Mouse (Mus musculus): Measurements from ENCODE around the gene Mrgprh. TPM values are rescaled to one million over a fixed set of nuclear protein-coding genes. Genes with fewer than 3 reads are reported as not detected.
"Not testable (repeated sequence)": the region's sequence is repeated elsewhere in the genome, so short reads cannot be mapped to it uniquely, and the experiment has no call there.

Gene Mrgprh
- total RNA-seq, 2 experiments from 2014 or later, result 0.16 TPM; not detected in 1

DNA sequence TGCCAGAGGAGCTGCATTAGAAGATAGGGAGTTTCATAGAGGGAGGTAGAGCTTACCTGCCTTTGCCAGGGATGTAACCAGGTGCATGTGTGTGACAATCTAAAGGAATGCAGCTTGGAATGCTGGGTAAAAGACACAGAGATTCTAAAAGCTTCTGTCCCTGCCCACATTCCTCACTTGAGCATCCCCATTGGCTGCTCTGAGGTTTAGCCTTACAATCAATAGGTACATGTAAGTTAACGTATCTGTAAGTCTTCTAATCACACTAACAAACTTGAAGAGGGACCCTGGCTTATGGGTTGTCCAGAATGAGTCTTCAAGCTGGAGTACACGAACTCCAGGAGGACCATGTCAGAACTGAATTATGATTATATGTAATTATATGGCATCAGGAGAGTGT, 7.8 kb upstream of the Mrgprh start, which contains the start of gene Mas1:
Gene Mas1 (minus strand): TSS at position 101 of the 400 bp plus-strand sequence.
- DNase-seq (ENCODE audit: low spot score in 2 of 2), result no peak

DNA sequence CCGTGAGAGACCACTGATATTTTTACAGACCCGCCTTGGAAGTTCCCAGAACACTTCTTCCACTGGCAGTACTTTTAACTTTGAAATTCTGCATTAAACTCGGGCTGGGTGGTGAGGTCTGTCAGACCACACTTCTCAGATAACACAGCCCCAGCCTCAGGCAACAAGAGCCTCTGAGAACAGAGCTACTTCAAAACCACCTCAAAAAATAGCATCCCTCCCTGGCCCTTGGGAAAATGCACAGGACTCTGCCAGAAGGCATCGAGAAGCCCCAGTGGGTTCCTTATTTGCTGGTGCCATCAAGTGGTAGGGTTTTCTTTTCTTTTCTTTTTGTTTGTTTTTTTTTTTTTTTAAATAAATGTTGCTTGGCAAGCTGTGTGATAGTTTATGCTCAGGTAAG, 7.2 kb upstream of the Mrgprh start:
- no peak for DNase-seq (ENCODE audit: low spot score in 2 of 2)

DNA sequence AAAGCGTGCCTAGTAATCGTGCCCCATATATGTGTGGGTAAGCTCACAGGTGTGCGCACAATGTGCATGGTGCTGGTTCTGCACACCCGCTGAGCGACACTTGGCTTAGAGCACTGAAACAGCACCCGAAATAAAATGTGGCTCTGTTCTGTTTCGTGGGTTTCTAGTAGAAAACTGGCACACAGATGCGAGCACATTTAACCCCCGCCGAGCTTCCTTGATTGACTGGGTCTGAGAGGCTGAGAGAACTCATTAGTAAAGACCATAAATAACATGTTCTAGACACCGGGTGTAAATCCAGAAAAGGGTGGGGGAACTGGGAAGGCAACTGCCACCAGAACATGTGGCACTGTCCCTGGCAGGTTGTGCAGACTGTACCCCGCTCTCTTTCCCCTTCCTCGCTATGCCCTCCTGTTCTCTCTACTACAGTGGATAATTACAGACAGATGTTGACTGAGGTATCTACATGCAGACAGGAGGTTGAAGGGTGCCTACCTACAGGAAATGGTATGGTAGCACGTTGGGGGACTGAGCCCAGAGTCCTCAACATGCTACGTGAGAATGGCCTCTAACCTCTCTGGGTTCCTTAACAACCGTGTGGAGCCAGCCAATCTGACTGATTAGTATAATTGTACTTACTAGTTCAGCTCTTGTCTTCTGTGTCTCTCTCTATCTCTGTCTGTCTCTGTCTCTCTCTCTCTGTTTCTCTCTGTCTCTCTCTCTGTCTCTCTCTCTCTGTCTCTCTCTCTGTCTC, 3.4 kb upstream of the Mrgprh start:
- DNase-seq (ENCODE audit: low spot score in 2 of 2), result no peak

- peak; percentile 73 to 74 for DNase-seq (ENCODE audit: low spot score in 2 of 2)
Observed at GRCm38 (mm10) chr17:12880178-12880577, 4.3 kb downstream of the Mrgprh start.

DNA sequence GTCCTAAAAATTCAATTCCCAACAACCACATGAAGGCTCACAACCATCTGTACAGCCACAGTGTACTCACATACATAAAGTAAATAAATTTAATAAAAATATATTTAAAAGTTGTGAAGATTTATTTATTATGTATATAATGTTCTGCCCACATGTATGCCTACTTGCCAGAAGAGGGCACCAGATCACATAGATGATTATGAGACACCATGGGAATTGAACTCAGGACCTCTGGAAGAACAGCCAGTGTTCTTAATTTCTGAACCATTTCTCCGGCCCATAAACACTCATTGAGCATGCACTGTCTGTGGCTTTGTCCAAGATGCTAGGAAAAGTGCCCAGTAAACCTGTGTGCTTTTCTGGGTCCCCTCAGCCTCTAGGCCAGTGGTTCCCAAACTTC, 5.4 kb downstream of the Mrgprh start:
- DNase-seq (ENCODE audit: low spot score in 2 of 2), result no peak

- no peak for DNase-seq (ENCODE audit: low spot score in 2 of 2)
Observed at GRCm38 (mm10) chr17:12886620-12887019, 10.8 kb downstream of the Mrgprh start.

- DNase-seq (ENCODE audit: low spot score in 2 of 2), result no peak
Observed at GRCm38 (mm10) chr17:12887021-12887775, 11.4 kb downstream of the Mrgprh start.

DNA sequence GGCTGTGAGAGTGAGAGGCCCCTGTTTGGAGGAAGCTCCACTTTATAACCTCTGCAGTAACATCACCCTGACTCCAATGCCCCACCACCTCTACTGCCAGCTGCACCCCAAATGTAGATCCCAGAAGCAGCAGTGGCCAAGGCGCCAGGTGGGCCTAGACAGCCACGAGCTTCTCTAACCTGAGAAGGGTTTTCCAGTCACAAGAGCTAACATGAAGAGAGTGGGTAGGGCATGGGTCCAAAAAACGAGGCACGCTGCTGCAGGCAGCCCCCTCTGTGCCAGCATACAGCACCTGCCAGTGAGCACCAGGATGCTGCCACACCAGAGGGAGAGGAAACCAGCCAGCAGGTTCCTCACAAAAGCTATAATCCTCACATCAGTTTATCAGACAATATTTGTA, 15.2 kb downstream of the Mrgprh start:
- DNase-seq (ENCODE audit: low spot score in 2 of 2), result no peak

GRCm38 (mm10) chr17:12892033-12892432, 16.2 kb downstream of the Mrgprh start:
- DNase-seq (ENCODE audit: low spot score in 2 of 2), result no peak

DNA sequence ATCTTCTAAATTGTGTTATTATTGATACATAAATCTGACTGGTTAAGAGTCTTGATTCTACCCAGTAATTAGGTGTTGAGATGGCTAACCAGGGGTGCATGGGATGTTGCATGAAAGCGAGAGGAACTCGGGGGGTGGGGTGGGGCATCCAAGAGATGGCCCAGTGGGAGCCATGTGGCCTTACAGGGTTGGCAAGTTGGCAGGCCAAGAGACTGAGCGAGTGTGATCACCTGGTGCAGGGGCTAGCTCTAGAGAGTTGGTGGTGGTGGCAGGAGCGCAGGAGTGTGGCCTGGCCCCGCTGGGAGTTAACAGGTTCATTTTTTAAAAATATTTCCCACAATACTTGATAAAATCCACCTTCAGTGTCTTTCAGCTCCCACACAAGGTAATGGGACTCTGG, 21.8 kb downstream of the Mrgprh start:
- DNase-seq (ENCODE audit: low spot score in 2 of 2), result no peak

- not testable (repeated sequence) for DNase-seq (ENCODE audit: low spot score in 2 of 2)
Observed at GRCm38 (mm10) chr17:12898607-12899006, 22.8 kb downstream of the Mrgprh start.

- no peak for DNase-seq (ENCODE audit: low spot score in 2 of 2)
Observed at GRCm38 (mm10) chr17:12902291-12902690, 26.5 kb downstream of the Mrgprh start.

GRCm38 (mm10) chr17:12903372-12904333, 27.8 kb downstream of the Mrgprh start:
- DNase-seq (ENCODE audit: low spot score in 2 of 2), result no peak

DNA sequence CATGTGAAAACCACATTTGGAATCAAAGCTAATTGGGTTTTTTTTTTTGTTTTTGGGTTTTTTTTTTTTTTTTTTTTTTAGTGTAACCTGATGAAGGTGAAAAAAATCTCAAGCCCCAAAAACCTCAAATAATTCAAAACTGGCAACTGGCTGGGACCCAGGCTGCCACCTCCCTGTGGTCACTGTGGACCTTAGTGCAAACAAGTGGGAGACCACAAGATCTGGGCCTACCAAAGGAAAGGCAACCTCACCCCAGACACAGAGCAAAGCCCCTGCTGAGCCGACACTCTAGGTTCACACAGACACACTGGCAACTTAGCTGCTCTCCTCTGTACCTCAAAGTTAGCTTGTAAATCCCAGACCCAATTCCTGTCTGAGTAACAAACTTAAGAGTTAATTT, 28.5 kb downstream of the Mrgprh start:
- DNase-seq (ENCODE audit: low spot score in 2 of 2), result no peak

- no peak for DNase-seq (ENCODE audit: low spot score in 2 of 2)
Observed at GRCm38 (mm10) chr17:12905810-12906209, 30.0 kb downstream of the Mrgprh start.

GRCm38 (mm10) chr17:12906436-12906835, 30.6 kb downstream of the Mrgprh start:
- DNase-seq (ENCODE audit: low spot score in 2 of 2), result no peak

- DNase-seq (ENCODE audit: low spot score in 2 of 2), result no peak
Observed at GRCm38 (mm10) chr17:12909361-12910280, 33.8 kb downstream of the Mrgprh start, which contains the start of gene Pnldc1. TSS of gene Pnldc1 (minus strand) at chr17:12910230.

- no peak for DNase-seq (ENCODE audit: low spot score in 2 of 2)
Observed at GRCm38 (mm10) chr17:12910391-12910790, 34.6 kb downstream of the Mrgprh start.

DNA sequence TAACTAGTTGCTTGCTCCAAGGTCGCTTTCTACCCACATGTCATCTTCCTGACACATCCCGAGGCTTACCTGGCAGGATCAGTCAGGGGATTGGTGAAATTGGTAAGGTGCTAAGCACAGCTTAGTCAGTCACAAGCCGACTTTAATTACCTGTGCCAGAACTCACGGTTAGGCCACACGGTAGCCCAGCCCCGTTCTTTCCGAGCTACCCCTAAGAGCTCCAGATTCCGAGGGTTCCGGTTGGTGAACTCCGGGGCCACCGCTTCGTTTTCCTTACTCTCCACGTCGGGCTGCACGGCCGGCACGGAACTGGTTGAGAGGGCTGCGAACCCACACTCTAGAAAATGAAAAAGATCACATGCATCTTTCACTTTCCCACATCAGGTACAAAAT, 39.6 kb downstream of the Mrgprh start, which contains the start of gene Tcp1:
Gene Tcp1 (plus strand): TSS at position 214 of the 393 bp plus-strand sequence.
- DNase-seq (ENCODE audit: low spot score in 2 of 2), result peak in 1 of 2 experiments; percentile 23
